Mouse (Mus musculus): Measurements from ENCODE around the gene Uty. TPM values are rescaled to one million over a fixed set of nuclear protein-coding genes. Genes with fewer than 3 reads are reported as not detected.

Gene Uty
- polyA plus RNA-seq, 1 experiment from 2014 or later, result not detected

GRCm38 (mm10) chrY:1163054-1163453 is 82.5 kb downstream of the Uty start:
- no peaks in the 10 kb centered on the region for H3K36me3 ChIP-seq (ENCODE audit: control insufficient read depth, insufficient read depth, low read length)
- H3K9me3 ChIP-seq (ENCODE audit: control insufficient read depth, low read length), result no peaks in the 10 kb centered on the region
- H3K9ac ChIP-seq (replicated peaks; ENCODE audit: low read depth, low read length), result no peak overlapping the region
- no peak overlapping the region for H3K27ac ChIP-seq (ENCODE audit: low read depth, low read length)
- H3K27me3 ChIP-seq (ENCODE audit: control insufficient read depth, insufficient read depth, low read length), result no peaks in the 10 kb centered on the region
- no peak overlapping the region for H3K4me3 ChIP-seq (ENCODE audit: low read depth, low read length)
- no peak overlapping the region for H3K4me2 ChIP-seq (ENCODE audit: low read depth, low read length)
- ATAC-seq (ENCODE audit: low read depth), result no peak
- no peaks in the 10 kb centered on the region for H3K4me1 ChIP-seq (ENCODE audit: control insufficient read depth, insufficient read depth, low read length)

- Histone ChIP-seq H3K4me1 (ENCODE audit: control insufficient read depth, insufficient read depth, low read length) (no peaks in the 10 kb centered on the region), H3K27ac (ENCODE audit: low read depth, low read length) (no peak overlapping the region), H3K27me3 (ENCODE audit: control insufficient read depth, insufficient read depth, low read length) (no peaks in the 10 kb centered on the region), H3K4me3 (ENCODE audit: low read depth, low read length) (no peak overlapping the region), H3K4me2 (ENCODE audit: low read depth, low read length) (no peak overlapping the region), H3K9me3 (ENCODE audit: control insufficient read depth, low read length) (no peaks in the 10 kb centered on the region), H3K9ac (replicated peaks; ENCODE audit: low read depth, low read length) (no peak overlapping the region), H3K36me3 (ENCODE audit: control insufficient read depth, insufficient read depth, low read length) (no peaks in the 10 kb centered on the region)
- no peak for ATAC-seq (ENCODE audit: low read depth)
- 90% methylated on average over 5 of the region's 5 CpGs for WGBS
Observed at GRCm38 (mm10) chrY:1116153-1116552, 129.4 kb downstream of the Uty start.

- ATAC-seq (ENCODE audit: low read depth), result no peak
- Histone ChIP-seq H3K9ac (replicated peaks; ENCODE audit: low read depth, low read length) (no peak overlapping the region), H3K4me2 (ENCODE audit: low read depth, low read length) (no peak overlapping the region)
Observed at GRCm38 (mm10) chrY:1114016-1114415, 131.5 kb downstream of the Uty start.

More at GRCm38 (mm10) chrY:1114016-1114415, 131.5 kb downstream of the Uty start:
- Histone ChIP-seq H3K27me3 (ENCODE audit: control insufficient read depth, insufficient read depth, low read length) (no peaks in the 10 kb centered on the region), H3K9me3 (ENCODE audit: control insufficient read depth, low read length) (no peaks in the 10 kb centered on the region), H3K4me3 (ENCODE audit: low read depth, low read length) (no peak overlapping the region), H3K36me3 (ENCODE audit: control insufficient read depth, insufficient read depth, low read length) (no peaks in the 10 kb centered on the region), H3K27ac (ENCODE audit: low read depth, low read length) (no peak overlapping the region), H3K4me1 (ENCODE audit: control insufficient read depth, insufficient read depth, low read length) (no peaks in the 10 kb centered on the region)
- 15% methylated on average over 2 of the region's 2 CpGs for WGBS

Other genes starting within 250 kb of the Uty start
- 56.5 TPM in 1 of 2 replicates, not detected in the other for gene Eif2s3y, start 235.2 kb downstream of the Uty start, polyA plus RNA-seq (2014; fragmentation: Nextera tagmentation; extraction: Ambion mirVana)
- gene Ddx3y, start 40.9 kb upstream of the Uty start, polyA plus RNA-seq (2014; fragmentation: Nextera tagmentation; extraction: Ambion mirVana), result 37.4 TPM in 1 of 2 replicates, not detected in the other
- not detected in 2 replicates for gene Usp9y, start 214.0 kb upstream of the Uty start, polyA plus RNA-seq (2014; fragmentation: Nextera tagmentation; extraction: Ambion mirVana)

All from neural tube, embryonic 14.5 days (tissue).